Mouse (Mus musculus) liver, embryonic 18 days (tissue): ENCODE data around the gene Rab33a. TPM values are rescaled to one million over a fixed set of nuclear protein-coding genes. Genes with fewer than 3 reads are reported as not detected.

ENCODE experiments used
- polyA plus RNA-seq: library from polyadenylated mRNA; depleted of rRNA; stranded (reverse); fragments of >200 nt; gene quantifications from 2 replicates; pipeline ENCODE4 v1.2.3, GENCODE M21; 2012; rRNA removed

Rab33a gene
- 0.26 and 0.29 TPM in 2 replicates for polyA plus RNA-seq

DNA sequence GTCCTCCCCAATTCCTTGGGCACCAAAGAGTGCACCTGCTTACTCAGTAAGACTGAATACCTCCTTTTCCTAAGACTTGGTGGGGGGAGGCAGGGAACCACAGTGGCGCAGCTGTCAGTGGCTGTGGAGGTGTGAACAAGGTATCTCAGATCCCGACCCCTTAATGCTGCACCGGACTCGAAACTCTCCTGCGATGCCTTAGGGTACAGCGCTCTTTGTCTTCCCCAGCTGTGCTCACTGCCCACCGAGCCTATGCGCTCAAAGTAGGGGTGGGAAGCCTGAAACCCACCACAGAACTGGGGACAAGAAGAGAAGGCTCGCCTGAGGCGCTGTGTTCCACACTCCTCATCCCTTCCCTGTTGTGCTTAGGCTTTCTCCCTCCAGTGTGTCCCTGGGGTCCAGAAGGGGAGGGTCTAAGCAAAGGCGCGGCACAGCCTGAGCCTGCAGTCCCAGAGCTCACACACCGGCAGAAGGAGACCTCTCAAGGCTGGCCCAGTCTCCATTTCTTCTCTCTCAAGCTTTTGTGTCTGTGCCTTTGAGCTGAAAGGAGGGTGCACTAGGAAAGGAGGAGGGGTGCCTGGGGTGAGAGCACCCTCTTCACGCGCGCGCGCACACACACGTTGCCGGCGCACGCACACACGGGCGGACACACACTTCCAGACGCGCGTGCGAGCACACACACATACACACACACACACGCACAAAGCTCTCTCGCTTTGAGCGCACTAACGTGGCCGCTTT is at the start of gene Rab33a:
TSS of gene Rab33a (plus strand) at position 478 of the 741 bp plus-strand sequence.

DNA sequence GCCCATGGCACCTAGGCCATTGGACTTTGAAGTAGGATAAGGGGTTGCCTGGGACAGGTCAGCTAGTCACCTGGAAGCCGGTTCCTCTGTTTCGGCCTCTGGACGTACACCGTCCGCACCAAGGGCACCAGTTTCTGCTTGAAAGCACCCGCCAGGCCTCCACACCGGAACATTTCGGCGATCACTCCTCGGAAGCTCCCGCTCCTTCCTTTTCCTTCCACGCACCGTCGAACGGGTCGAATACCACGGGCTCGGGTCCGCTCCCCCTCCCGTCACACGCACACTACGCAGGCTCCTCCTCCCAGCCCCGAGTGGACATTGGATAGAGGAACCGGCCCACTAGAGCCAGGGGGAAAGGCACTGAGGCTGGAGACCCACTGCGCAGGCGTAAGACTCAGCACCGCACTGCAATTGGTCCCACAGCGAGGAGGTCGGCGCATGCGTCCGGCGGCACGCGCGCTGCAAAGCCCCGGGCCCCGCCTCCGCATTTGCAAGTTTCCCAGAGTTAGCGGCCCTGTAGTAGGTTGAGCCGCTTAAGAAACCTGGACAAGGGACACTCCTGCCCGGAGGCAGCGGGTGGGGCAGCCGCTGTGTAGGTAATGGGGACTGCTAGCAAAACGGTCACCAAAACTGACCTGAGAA is 5.8 kb upstream of the Rab33a start, which contains the start of gene Aifm1:
TSS of gene Aifm1 (minus strand) at position 398 of the 642 bp plus-strand sequence.

Other genes starting within 250 kb of the Rab33a start
- 1.0 and 1.4 TPM in 2 replicates for gene Bcorl1, start 177.9 kb upstream of the Rab33a start, polyA plus RNA-seq
- gene Elf4, start 56.2 kb upstream of the Rab33a start, polyA plus RNA-seq: 4.6 and 5.6 TPM in 2 replicates
- gene Aifm1, start 5.7 kb upstream of the Rab33a start, polyA plus RNA-seq: 52.1 and 52.5 TPM in 2 replicates
- gene Zfp280c, start 75.2 kb downstream of the Rab33a start, polyA plus RNA-seq: 4.6 and 4.9 TPM in 2 replicates
- 2.1 and 2.5 TPM in 2 replicates for gene Slc25a14, start 104.1 kb downstream of the Rab33a start, polyA plus RNA-seq
- not detected in 2 replicates for gene Gpr119, start 155.2 kb downstream of the Rab33a start, polyA plus RNA-seq
- gene Rbmx2, start 175.7 kb downstream of the Rab33a start, polyA plus RNA-seq: 4.9 TPM in 2 replicates